Mouse (Mus musculus): ENCODE data around the gene Kank1.

- TF ChIP-seq CTCF (conservative IDR thresholded peaks at IDR 0.05; ENCODE audit: low read length) (no peak), POU5F1 (IDR thresholded peaks at IDR 0.05; ENCODE audit: borderline replicate concordance, low read length) (no peak)
These were observed 191.7 kb downstream of the Kank1 start for GRCm38 (mm10) chr19:25428338-25428962.
